Comparison of ENCODE assay signal across 9 mouse cellular contexts in genomic region chr12:40477621-40478452, GRCm38 (mm10). TPM values are rescaled to one million over a fixed set of nuclear protein-coding genes. Genes with fewer than 3 reads are reported as not detected.
A peak's percentile ranks its signal among the peaks of the same experiment; 100 is the strongest.
DNase-seq lines count a peak whose midpoint lies in the region; ATAC-seq lines count a peak whose summit lies in the region.
"Had no signal": no experiment of that assay in that cellular context is flagged by ENCODE, and none has a peak within 500 bp of the region (broad histone marks: within the 10 kb centered on the region; RNA-seq: fewer than 3 reads in every experiment).

No protein-coding gene starts in this region.

- no peaks in the 10 kb centered on the region for H3K9me3 ChIP-seq in embryonic facial prominence, embryonic 14.5 days (ENCODE audit: control insufficient read depth, low read length)
- no peaks in the 10 kb centered on the region for H3K9me3 ChIP-seq in embryonic facial prominence, embryonic 10.5 days

- no peaks in the 10 kb centered on the region for H3K36me3 ChIP-seq in embryonic facial prominence, embryonic 14.5 days (ENCODE audit: control insufficient read depth, insufficient read depth, low read length)
- H3K36me3 ChIP-seq in embryonic facial prominence, embryonic 10.5 days (replicated peaks) = no peaks in the 10 kb centered on the region

- H3K4me2 ChIP-seq in embryonic facial prominence, embryonic 14.5 days (ENCODE audit: low read depth, low read length) = no peak overlapping the region

- peak; percentile 47; the same call in 1 of the 2 replicates for ATAC-seq in embryonic facial prominence, embryonic 14.5 days (ENCODE audit: low read depth)
- ATAC-seq in megakaryocyte-erythroid progenitor cell, adult 5-6 weeks (replicated peaks; ENCODE audit: low FRiP score, low TSS enrichment, poor library complexity, severe bottlenecking) = no peak

- DNase-seq in embryonic facial prominence, embryonic 14.5 days (ENCODE audit: low spot score) = peak; percentile 65
- no peak for DNase-seq in embryonic facial prominence, embryonic 10.5 days (ENCODE audit: low spot score)
- peak; percentile 1 for DNase-seq in right cerebral cortex, postnatal 25 days
- no peak for DNase-seq in right cerebral cortex, postnatal 14 days
- DNase-seq in kidney, postnatal 4 days = peak; percentile 22 to 51
- no peak for DNase-seq in urinary bladder, postnatal 4 days (ENCODE audit: low spot score in 2 of 2)
- no peak for DNase-seq in layer of hippocampus, postnatal 14 days (ENCODE audit: low spot score in 2 of 2)

- peaks cover 23% of the 10 kb centered on the region for H3K4me1 ChIP-seq in embryonic facial prominence, embryonic 14.5 days (ENCODE audit: control insufficient read depth, insufficient read depth, low read length)
- H3K4me1 ChIP-seq in embryonic facial prominence, embryonic 10.5 days = peaks cover 36% of the 10 kb centered on the region

- 31% methylated on average over 8 of the region's 8 CpGs for WGBS in embryonic facial prominence, embryonic 14.5 days
- WGBS in embryonic facial prominence, embryonic 10.5 days = 55% methylated on average over 8 of the region's 8 CpGs

- no peak overlapping the region for H3K27ac ChIP-seq in embryonic facial prominence, embryonic 14.5 days (replicated peaks; ENCODE audit: low read depth, low read length)
- H3K27ac ChIP-seq in embryonic facial prominence, embryonic 10.5 days (replicated peaks) = no peak overlapping the region

- 0 out of 2 replicates have a peak, but pooled peaks cover 2% of the 10 kb centered on the region for H3K27me3 ChIP-seq in embryonic facial prominence, embryonic 14.5 days (replicated peaks; ENCODE audit: control insufficient read depth, insufficient read depth, low read length)
- no peaks in the 10 kb centered on the region for H3K27me3 ChIP-seq in embryonic facial prominence, embryonic 10.5 days (replicated peaks; ENCODE audit: low read depth, poor library complexity, severe bottlenecking)

- no peak overlapping the region for H3K4me3 ChIP-seq in embryonic facial prominence, embryonic 14.5 days (ENCODE audit: low read depth, low read length)
- no peak overlapping the region for H3K4me3 ChIP-seq in embryonic facial prominence, embryonic 10.5 days
- H3K4me3 ChIP-seq: myocyte had no signal

- no peak overlapping the region for H3K9ac ChIP-seq in embryonic facial prominence, embryonic 14.5 days (ENCODE audit: low read depth, low read length)

RNA-seq across cellular contexts. Expression of gene Dock4, which starts 32.1 kb away (rescaled TPM):
- 8.9 and 9.2 TPM in 2 replicates for polyA plus RNA-seq in embryonic facial prominence, embryonic 14.5 days (2014; fragmentation: Nextera tagmentation; extraction: Ambion mirVana)
- 18.1 and 19.5 TPM in 2 replicates for polyA plus RNA-seq in embryonic facial prominence, embryonic 10.5 days (2016; fragmentation: Nextera tagmentation; extraction: Ambion mirVana)
- 0.15 TPM in 1 of 2 replicates, not detected in the other for total RNA-seq in megakaryocyte-erythroid progenitor cell, adult 5-6 weeks (2014; fragmentation: Nextera tagmentation)
- total RNA-seq in megakaryocyte-erythroid progenitor cell, adult 5-6 weeks (2017) = 0.38 TPM in 1 of 2 replicates, not detected in the other
- 100 to 1,000 TPM; 193 to 215 TPM for total RNA-seq in layer of hippocampus, postnatal 14 days (2021)

RNA-seq across cellular contexts. Expression of gene Zfp277, which starts 32.1 kb away (rescaled TPM):
- polyA plus RNA-seq in embryonic facial prominence, embryonic 14.5 days (2014; fragmentation: Nextera tagmentation; extraction: Ambion mirVana) = 35.7 and 36.6 TPM in 2 replicates
- 39.0 and 39.9 TPM in 2 replicates for polyA plus RNA-seq in embryonic facial prominence, embryonic 10.5 days (2016; fragmentation: Nextera tagmentation; extraction: Ambion mirVana)
- 16.7 and 17.5 TPM in 2 replicates for total RNA-seq in megakaryocyte-erythroid progenitor cell, adult 5-6 weeks (2014; fragmentation: Nextera tagmentation)
- total RNA-seq in megakaryocyte-erythroid progenitor cell, adult 5-6 weeks (2017) = 25.5 and 34.8 TPM in 2 replicates
- total RNA-seq in layer of hippocampus, postnatal 14 days (2021) = 10 to 100 TPM; 24.1 to 26.1 TPM

Comparison
In these comparisons a context has a peak if more than half of its experiments do, and no peak if none do; other contexts are left out.
1. DNase-seq: peak in embryonic facial prominence, embryonic 14.5 days (single experiment), right cerebral cortex, postnatal 25 days (single experiment) and kidney, postnatal 4 days (2 of 2); none in embryonic facial prominence, embryonic 10.5 days (single experiment), right cerebral cortex, postnatal 14 days (single experiment), urinary bladder, postnatal 4 days (0 of 2) and layer of hippocampus, postnatal 14 days (0 of 2).
2. RNA of gene Dock4, which starts 32.1 kb away (total RNA-seq): 193 to 215 TPM in layer of hippocampus, postnatal 14 days; 0.15 to 0.38 TPM in megakaryocyte-erythroid progenitor cell, adult 5-6 weeks; every median in the first group is over 100 times any median in the second.